Mouse (Mus musculus): ENCODE measurements around the gene Arhgef2. TPM values are rescaled to one million over a fixed set of nuclear protein-coding genes. Genes with fewer than 3 reads are reported as not detected.
"Not testable (repeated sequence)": the region's sequence is repeated elsewhere in the genome, so short reads cannot be mapped to it uniquely, and the experiment has no call there.

Arhgef2 gene
- polyA plus RNA-seq, 1 experiment from 2014 or later, result 123 TPM

DNA sequence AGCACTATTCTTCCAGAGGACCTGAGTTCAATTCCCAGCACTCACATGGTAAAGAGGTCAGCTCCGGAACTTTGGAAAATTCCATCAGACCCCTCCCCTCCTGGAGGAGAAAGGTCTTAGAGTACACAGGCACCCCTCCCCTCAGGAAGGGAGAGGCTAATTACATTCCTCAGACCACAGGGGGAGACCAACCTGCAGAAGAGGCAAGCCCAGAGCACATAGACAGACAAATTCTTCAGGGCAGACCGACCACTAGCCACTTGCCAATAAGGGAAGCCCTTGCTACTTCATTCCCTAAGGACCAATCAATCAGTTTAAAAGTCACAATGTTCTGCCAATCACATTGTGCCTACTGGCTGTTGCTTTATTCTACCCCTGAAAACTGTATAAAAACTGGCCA is 32.9 kb upstream of the Arhgef2 start:
- H3K4me1 ChIP-seq (replicated peaks), result no peaks in the 10 kb centered on the region
- H3K27ac ChIP-seq, result no peak overlapping the region
- no peak overlapping the region for H3K4me3 ChIP-seq
- no peaks in the 10 kb centered on the region for H3K27me3 ChIP-seq (ENCODE audit: insufficient read depth, poor library complexity, severe bottlenecking)
- no peaks in the 10 kb centered on the region for H3K9me3 ChIP-seq
- no peak for DNase-seq (ENCODE audit: low spot score)
- WGBS, result 84% methylated on average over 2 of the region's 2 CpGs
- peaks cover 32% of the 10 kb centered on the region for H3K36me3 ChIP-seq

DNA sequence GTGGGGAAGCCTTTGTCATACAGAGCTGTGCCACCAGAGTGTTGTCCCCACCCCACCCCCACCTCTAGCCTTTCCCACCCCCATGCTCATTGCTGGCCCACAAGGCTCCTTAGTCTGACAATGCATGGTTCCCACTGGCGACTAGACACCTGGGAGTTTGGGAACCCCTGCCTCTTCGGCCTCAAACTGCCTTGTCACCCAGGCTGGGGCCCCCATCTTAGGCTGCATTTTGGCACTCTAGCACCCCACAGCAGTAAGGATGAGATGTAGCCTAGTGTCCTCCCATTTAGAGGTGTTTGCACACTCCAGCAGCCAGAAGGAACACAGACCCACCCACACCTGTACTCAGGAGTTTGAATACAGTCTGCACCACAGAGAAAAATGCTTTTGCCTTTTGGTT is 32.0 kb upstream of the Arhgef2 start:
- Histone ChIP-seq H3K27me3 (ENCODE audit: insufficient read depth, poor library complexity, severe bottlenecking) (no peaks in the 10 kb centered on the region), H3K9me3 (no peaks in the 10 kb centered on the region), H3K27ac (no peak overlapping the region), H3K36me3 (peaks cover 22% of the 10 kb centered on the region), H3K4me3 (no peak overlapping the region), H3K4me1 (replicated peaks) (no peaks in the 10 kb centered on the region)
- WGBS, result 88% methylated on average over 2 of the region's 2 CpGs
- no peak for DNase-seq (ENCODE audit: low spot score)

DNA sequence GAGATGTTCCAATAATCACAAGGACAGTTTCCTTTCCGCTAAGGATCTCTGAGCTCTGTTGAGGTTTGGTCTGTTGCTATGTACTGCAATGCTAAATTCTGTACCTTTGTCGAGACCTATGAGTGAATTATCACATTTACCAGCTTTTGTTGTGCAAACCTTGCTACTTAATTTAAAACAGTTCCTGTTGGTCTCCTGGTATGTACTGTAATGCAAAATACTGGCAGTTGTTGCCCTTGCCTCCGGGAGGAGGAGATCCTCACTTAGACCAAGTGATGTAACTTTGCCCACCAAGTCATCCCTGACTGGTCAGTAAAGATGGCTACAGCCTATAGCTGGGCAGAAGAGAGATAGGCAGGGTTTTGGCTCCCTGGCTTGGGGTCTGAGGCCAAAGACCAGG is 30.2 kb upstream of the Arhgef2 start, which contains the start of gene Ssr2:
Gene Ssr2, plus strand, starts transcription at position 337 of the 400 bp plus-strand sequence.
- Histone ChIP-seq H3K4me3 (no peak within 1 kb of the TSS), H3K4me1 (replicated peaks) (peaks cover 12% of the 10 kb centered on the region), H3K27ac (no peak within 1 kb of the TSS), H3K36me3 (peaks cover 5% of the 10 kb centered on the region; the same call in 1 of the 2 replicates), H3K9me3 (no peaks in the 10 kb centered on the region), H3K27me3 (ENCODE audit: insufficient read depth, poor library complexity, severe bottlenecking) (no peaks in the 10 kb centered on the region)
- no peak for DNase-seq (ENCODE audit: low spot score)
- 88% methylated on average over 3 of the region's 3 CpGs for WGBS

DNA sequence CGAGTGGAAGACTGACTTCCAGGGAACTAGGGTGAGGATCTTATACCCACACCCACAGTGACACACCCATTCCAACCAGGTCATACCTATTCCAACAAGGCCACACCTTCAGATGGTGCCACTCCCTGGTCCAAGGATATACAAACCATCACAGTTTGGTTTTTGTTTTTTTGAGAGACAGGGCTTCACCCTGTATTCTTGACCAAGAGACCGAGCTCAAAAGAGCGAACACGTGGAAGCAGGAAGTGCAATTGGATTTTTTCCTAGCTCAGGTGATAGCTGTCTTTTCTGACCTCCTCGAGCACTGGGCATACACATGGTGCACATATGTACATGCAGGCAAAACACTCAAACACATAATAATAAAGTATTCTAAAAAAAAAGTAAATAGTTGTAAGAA is 27.9 kb upstream of the Arhgef2 start:
- H3K27me3 ChIP-seq (ENCODE audit: insufficient read depth, poor library complexity, severe bottlenecking); DNase-seq (ENCODE audit: low spot score); H3K9me3 ChIP-seq; H3K4me3 ChIP-seq; H3K27ac ChIP-seq: not testable (repeated sequence)
- H3K4me1 ChIP-seq (replicated peaks), result peaks cover 18% of the 10 kb centered on the region
- 90% methylated on average over 5 of the region's 5 CpGs for WGBS
- H3K36me3 ChIP-seq, result peaks cover 21% of the 10 kb centered on the region

DNA sequence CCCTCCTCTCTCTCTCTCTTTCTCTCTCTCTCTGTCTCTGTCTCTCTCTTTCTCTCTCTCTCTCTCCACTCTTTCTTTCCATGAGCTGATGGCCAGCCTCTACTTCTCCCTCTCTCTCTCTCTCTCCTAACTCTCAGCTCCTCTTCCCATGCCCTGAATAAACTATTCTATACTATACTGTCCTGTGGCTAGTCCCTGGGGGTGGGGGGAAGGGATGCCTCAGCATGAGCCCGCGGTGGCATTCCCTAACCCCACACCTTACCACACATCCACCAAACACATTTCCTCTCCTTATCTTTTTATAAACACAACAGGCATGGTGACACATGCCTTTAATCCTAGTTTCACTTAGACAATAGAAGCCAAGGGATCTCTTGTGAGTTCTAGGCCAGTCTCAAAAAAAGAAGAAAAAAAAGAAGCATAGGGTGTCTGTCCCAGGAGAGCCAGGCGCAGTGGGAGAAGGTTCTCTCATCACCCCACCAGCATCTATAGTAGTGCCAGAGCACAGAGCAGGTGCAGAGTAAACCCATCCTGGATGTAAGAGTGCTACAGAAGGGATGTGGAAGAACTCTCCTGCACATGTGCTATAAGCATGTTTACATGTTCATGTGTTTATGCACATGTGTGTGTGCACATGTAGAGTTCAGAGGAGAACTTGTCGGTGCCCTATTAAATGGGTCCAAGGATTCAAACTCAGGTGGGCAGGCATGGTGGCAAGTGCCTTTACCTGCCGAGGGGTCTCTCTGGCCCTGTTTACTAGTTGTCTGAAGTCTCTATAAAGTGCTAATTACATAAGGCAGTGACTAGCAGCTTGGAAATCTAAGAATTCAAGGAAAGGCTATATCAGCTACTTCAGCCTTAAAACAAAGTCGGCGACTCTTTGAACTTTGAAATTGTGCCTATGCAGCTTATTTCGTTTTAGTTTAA is 27.0 kb upstream of the Arhgef2 start:
- Histone ChIP-seq H3K4me1 (replicated peaks) (peaks cover 18% of the 10 kb centered on the region), H3K36me3 (peaks cover 31% of the 10 kb centered on the region), H3K27me3 (ENCODE audit: insufficient read depth, poor library complexity, severe bottlenecking) (no peaks in the 10 kb centered on the region), H3K9me3 (no peaks in the 10 kb centered on the region), H3K4me3 (peak overlapping the region; percentile 91), H3K27ac (peak overlapping the region; percentile 88)
- no peak for DNase-seq (ENCODE audit: low spot score)
- WGBS, result 58% methylated on average over 8 of the region's 8 CpGs

DNA sequence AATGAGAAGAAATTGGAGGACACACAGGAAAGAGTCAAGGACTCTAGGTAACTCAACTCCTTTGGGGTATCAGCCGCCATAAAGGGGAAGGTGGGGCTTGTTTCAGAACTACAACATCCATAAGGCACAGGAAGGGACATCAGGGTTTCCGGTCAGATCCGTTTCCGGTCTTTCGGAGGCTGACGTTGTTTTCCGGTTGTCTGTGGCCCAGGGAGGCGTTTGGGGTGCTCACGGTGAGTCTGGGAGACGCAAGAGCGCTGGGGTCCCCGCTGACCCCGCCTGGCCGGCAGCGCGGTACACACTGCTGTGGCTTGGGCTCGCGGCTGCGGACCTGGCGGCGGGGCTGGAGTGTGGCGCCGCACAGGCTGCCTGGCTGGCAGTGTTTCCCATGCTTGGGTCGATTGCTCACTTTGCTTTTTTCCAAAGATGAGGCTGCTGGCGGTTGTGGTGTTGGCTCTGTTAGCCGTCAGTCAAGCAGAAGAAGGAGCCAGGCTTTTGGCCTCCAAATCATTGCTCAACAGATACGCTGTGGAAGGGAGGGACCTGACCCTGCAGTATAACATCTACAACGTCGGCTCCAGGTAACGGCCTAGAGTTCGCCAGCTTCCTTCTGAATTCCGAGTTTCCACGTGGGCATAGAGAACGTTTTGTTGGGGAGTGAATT is 26.2 kb upstream of the Arhgef2 start:
- H3K4me1 ChIP-seq (replicated peaks), result peaks cover 18% of the 10 kb centered on the region

DNA sequence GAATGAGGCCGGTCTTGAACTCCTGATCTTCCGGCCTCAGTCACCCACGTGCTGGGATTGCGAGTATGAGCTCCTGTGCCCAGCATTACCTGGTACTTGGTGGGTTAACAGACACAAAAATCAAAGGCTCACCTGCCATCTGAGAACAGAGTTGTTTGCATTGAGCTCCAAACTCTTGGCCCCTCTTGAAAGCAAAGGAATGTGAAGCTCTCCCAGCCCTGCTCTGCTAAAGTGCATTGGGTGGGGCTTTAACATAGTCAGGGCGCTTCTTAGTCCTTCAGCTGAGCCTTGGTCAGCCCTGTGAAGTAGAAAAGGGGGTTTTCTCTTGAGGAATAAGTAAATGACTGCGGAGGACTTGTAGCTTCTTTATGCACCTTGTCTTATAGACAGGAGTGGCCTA is 20.0 kb upstream of the Arhgef2 start:
- Histone ChIP-seq H3K4me3 (no peak overlapping the region), H3K9me3 (no peaks in the 10 kb centered on the region), H3K27me3 (ENCODE audit: insufficient read depth, poor library complexity, severe bottlenecking) (no peaks in the 10 kb centered on the region), H3K36me3 (peaks cover 86% of the 10 kb centered on the region), H3K27ac (no peak overlapping the region), H3K4me1 (replicated peaks) (peaks cover 10% of the 10 kb centered on the region)
- WGBS, result 95% methylated on average over 6 of the region's 6 CpGs
- DNase-seq (ENCODE audit: low spot score), result no peak

More for the DNA sequence above, 26.2 kb upstream of the Arhgef2 start:
- Histone ChIP-seq H3K27me3 (ENCODE audit: insufficient read depth, poor library complexity, severe bottlenecking) (no peaks in the 10 kb centered on the region), H3K27ac (peak overlapping the region; percentile 88), H3K36me3 (peaks cover 39% of the 10 kb centered on the region), H3K4me3 (peak overlapping the region; percentile 91), H3K9me3 (no peaks in the 10 kb centered on the region)
- peak; percentile 80 for DNase-seq (ENCODE audit: low spot score)
- WGBS, result 1% methylated on average over 34 of the region's 34 CpGs

DNA sequence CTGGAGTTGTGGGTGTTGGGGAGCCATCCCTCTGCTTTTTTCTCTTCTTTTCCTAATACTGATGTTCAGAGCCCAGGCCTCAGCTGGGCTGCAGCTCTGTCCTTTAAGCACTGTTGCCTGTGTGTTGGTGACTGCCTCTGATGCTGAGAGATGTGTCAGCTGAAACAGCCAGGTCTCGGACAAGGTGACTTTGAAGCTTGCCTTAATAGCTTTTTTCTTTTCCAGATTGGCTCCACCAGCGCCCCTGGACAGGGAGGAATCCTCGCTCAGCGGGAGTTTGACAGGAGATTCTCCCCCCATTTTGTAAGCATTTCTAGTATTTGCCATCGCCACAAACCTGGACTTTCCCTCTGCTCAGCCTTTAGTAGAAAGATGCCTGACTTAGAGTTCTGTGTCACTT is 19.1 kb upstream of the Arhgef2 start:
- no peaks in the 10 kb centered on the region for H3K9me3 ChIP-seq
- no peak overlapping the region for H3K4me3 ChIP-seq
- H3K4me1 ChIP-seq (replicated peaks), result peaks cover 15% of the 10 kb centered on the region
- H3K27me3 ChIP-seq (ENCODE audit: insufficient read depth, poor library complexity, severe bottlenecking), result no peaks in the 10 kb centered on the region
- 94% methylated on average over 5 of the region's 5 CpGs for WGBS
- DNase-seq (ENCODE audit: low spot score), result no peak
- H3K36me3 ChIP-seq, result peaks cover 77% of the 10 kb centered on the region
- H3K27ac ChIP-seq, result no peak overlapping the region

DNA sequence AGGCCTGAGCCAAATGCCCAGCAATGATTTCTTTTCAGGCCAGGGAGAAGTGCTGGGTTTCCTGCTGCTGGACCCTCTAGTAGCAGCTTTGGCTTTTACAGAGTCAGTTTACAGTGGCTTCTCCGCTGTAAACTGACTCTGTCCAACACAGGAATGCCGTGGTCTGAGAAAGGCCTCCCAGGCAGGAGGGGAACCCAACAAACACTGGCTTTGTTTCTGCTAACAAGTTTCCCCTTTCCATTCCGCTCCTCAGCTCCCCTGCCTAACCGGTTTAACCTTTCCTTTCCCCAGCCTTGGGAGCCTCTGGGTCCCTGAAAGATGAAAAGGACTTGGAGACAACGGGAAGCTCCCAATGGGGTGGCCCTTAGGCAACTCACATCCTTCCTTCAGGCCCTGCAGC is 15.5 kb upstream of the Arhgef2 start:
- 18% methylated on average over 5 of the region's 5 CpGs for WGBS
- Histone ChIP-seq H3K9me3 (no peaks in the 10 kb centered on the region), H3K27ac (peak overlapping the region; percentile 74), H3K27me3 (ENCODE audit: insufficient read depth, poor library complexity, severe bottlenecking) (no peaks in the 10 kb centered on the region), H3K36me3 (peaks cover 43% of the 10 kb centered on the region), H3K4me3 (no peak overlapping the region), H3K4me1 (replicated peaks) (peaks cover 30% of the 10 kb centered on the region)
- no peak for DNase-seq (ENCODE audit: low spot score)

DNA sequence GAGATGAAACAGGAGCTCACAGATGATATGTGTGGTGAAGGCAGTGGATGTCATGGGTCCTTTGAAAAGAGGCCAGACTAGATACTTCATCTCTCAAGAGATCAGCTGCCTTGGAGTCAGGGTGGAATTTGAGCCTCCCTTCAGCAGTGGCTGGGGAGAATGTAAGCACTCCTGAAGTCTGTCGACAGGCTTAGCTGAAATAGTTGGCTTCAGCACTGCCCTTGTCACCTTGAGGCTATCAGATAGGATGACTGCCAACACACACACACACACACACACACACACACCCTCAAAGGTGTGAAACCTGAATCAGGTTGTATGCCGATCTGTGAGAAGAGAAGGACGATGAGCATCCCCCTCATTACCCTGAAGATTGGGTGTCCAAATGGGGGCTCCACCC is 14.7 kb upstream of the Arhgef2 start:
- peaks cover 35% of the 10 kb centered on the region for H3K36me3 ChIP-seq
- H3K9me3 ChIP-seq, result no peaks in the 10 kb centered on the region
- no peak for DNase-seq (ENCODE audit: low spot score)
- H3K4me1 ChIP-seq (replicated peaks), result peaks cover 30% of the 10 kb centered on the region
- no peaks in the 10 kb centered on the region for H3K27me3 ChIP-seq (ENCODE audit: insufficient read depth, poor library complexity, severe bottlenecking)
- no peak overlapping the region; the same call in 1 of the 2 replicates for H3K4me3 ChIP-seq
- H3K27ac ChIP-seq, result peak overlapping the region; percentile 77; the same call in 1 of the 2 replicates
- WGBS, result 54% methylated on average over 3 of the region's 3 CpGs

DNA sequence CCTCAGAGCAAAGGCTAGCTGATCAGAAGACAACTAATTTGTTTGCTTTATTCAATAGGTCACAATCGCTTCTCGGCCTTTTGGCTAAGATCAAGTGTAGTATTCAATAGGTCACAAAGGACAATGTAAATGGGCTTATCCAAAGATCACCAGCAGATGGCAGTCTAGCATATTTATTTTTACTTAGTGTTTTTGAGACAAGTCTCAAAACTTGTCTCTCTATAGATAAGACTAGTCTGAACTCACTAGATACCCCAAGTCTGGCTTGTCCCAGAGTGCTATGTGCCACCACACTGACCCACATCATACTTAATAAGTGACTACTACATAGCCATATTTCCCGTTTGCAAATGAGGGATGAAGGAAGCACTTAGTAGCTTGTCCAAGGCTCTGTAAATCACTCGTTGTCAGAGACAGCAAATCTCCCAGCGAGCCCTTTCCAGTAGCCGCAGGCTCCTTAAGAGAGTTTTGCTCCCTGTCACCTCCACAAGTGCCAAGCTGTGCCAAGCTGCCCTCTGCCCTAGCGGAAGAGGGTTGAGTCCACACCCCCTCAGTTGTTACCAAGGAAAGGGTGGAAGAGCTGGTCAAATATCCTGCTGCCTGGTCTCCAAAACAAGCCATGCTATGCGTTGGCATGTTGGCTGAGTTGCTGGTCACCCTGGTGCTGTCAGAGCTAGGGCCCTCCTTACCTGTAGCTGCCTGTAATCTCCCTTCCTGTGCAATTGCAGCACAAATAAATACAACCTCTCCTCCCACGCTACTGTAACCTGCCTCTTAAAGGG is 13.6 kb upstream of the Arhgef2 start:
- peak overlapping the region; percentile 77; the same call in 1 of the 2 replicates for H3K27ac ChIP-seq
- WGBS, result 38% methylated on average over 9 of the region's 9 CpGs

DNA sequence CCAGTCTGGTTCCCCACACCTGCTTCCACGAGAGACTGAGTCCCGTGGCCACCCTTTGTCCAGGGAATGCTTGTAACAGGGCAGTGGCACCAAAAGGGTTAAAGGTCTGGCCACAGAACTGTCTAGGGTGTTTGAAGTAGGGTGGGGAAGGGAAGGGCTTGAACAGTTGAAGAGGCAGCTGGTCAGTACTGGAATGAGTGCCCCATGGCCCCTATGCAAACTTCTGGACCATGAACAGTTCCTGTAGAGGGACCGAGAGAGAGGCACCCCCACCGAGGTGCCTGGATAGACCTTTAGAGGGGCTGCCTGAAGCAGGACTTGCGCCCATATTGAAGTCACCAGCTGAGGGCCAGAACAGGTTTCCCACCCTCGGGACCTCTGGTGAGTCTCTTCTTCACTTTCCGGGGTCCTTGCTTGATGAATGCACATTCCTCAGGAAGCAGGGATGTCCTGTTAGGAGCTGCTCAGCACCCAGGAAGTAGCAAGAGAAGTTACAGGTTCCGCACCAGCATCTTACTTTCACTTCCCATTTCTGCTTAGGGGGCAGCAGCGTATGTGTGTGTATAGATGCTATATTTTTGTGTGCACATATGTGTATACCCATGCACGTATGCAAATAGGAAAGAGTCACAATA is 12.7 kb upstream of the Arhgef2 start:
- no peak overlapping the region for H3K27ac ChIP-seq
- H3K4me1 ChIP-seq (replicated peaks), result peaks cover 30% of the 10 kb centered on the region
- no peaks in the 10 kb centered on the region for H3K27me3 ChIP-seq (ENCODE audit: insufficient read depth, poor library complexity, severe bottlenecking)
- 77% methylated on average over 10 of the region's 10 CpGs for WGBS
- no peak overlapping the region for H3K4me3 ChIP-seq
- peaks cover 15% of the 10 kb centered on the region for H3K36me3 ChIP-seq
- DNase-seq (ENCODE audit: low spot score), result no peak
- no peaks in the 10 kb centered on the region for H3K9me3 ChIP-seq

More for the DNA sequence above, 13.6 kb upstream of the Arhgef2 start:
- H3K4me3 ChIP-seq, result no peak overlapping the region
- H3K4me1 ChIP-seq (replicated peaks), result peaks cover 30% of the 10 kb centered on the region
- DNase-seq (ENCODE audit: low spot score), result peak; percentile 35
- no peaks in the 10 kb centered on the region for H3K27me3 ChIP-seq (ENCODE audit: insufficient read depth, poor library complexity, severe bottlenecking)
- H3K9me3 ChIP-seq, result no peaks in the 10 kb centered on the region
- H3K36me3 ChIP-seq, result peaks cover 24% of the 10 kb centered on the region

All from hindbrain, embryonic 10.5 days (tissue).